Mouse (Mus musculus): ENCODE data around the gene Cdhr3. TPM values are rescaled to one million over a fixed set of nuclear protein-coding genes. Genes with fewer than 3 reads are reported as not detected.
A peak's percentile ranks its signal among the peaks of the same experiment; 100 is the strongest.

Gene Cdhr3
- total and polyA plus RNA-seq, 2 experiments from 2014 or later: 1.2 TPM; not detected in 1

DNA sequence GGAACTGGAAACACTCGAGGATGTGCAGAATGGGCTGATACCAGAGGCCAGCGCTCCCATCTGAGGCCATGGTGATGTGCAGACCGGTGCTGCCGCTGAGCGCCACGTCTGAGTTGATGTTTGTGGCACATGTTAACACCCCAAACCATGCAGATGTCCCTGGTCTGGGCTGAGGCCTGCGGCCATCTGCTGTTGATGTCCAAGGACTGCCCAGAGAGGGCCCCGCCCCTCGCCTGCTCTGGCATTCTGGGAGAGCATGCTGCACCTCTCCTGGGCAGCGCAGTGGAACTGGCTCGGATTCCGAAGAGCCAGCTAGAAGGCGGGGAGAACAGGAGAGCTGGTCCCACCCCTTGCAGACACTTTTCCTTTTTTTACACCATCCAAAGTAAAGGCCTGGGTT lies 64.0 kb downstream of the Cdhr3 start:
- Histone ChIP-seq H3K4me2 (ENCODE audit: low read depth, low read length) (no peak overlapping the region), H3K4me3 (ENCODE audit: low read depth, low read length) (no peak overlapping the region), H3K27ac (ENCODE audit: low read depth) (no peak overlapping the region), H3K27me3 (ENCODE audit: control insufficient read depth, insufficient read depth, low read length) (no peaks in the 10 kb centered on the region), H3K9ac (replicated peaks; ENCODE audit: low read depth, low read length) (no peak overlapping the region), H3K9me3 (replicated peaks; ENCODE audit: control insufficient read depth, low read length) (no peaks in the 10 kb centered on the region), H3K4me1 (ENCODE audit: control insufficient read depth, insufficient read depth) (0 out of 2 replicates have a peak, but pooled peaks cover under 1% of the 10 kb centered on the region), H3K36me3 (replicated peaks; ENCODE audit: control insufficient read depth, insufficient read depth, low read length) (no peaks in the 10 kb centered on the region)
- ATAC-seq (ENCODE audit: insufficient read depth, low read depth) (no peak), DNase-seq (ENCODE audit: low spot score) (no peak)
- WGBS: 64% methylated on average over 13 of the region's 13 CpGs
- no peak for TF ChIP-seq EP300 (IDR thresholded peaks at IDR 0.05; ENCODE audit: low read depth)
- TF ChIP-seq CTCF (IDR thresholded peaks at IDR 0.05; ENCODE audit: low read depth): no peak

- Histone ChIP-seq H3K9me3 (replicated peaks; ENCODE audit: control insufficient read depth, low read length) (no peaks in the 10 kb centered on the region), H3K9ac (replicated peaks; ENCODE audit: low read depth, low read length) (no peak overlapping the region), H3K27ac (ENCODE audit: low read depth) (no peak overlapping the region), H3K4me1 (ENCODE audit: control insufficient read depth, insufficient read depth) (no peaks in the 10 kb centered on the region), H3K4me3 (ENCODE audit: low read depth, low read length) (no peak overlapping the region), H3K36me3 (replicated peaks; ENCODE audit: control insufficient read depth, insufficient read depth, low read length) (no peaks in the 10 kb centered on the region), H3K27me3 (ENCODE audit: control insufficient read depth, insufficient read depth, low read length) (no peaks in the 10 kb centered on the region), H3K4me2 (ENCODE audit: low read depth, low read length) (no peak overlapping the region)
- ATAC-seq (ENCODE audit: insufficient read depth, low read depth): no peak
- WGBS: 63% methylated on average over 10 of the region's 10 CpGs
- no peak for TF ChIP-seq EP300 (IDR thresholded peaks at IDR 0.05; ENCODE audit: low read depth)
- 0 out of 2 replicates have a peak, but pooled peaks have one; percentile 8 for TF ChIP-seq CTCF (IDR thresholded peaks at IDR 0.05; ENCODE audit: low read depth)
- no peak for DNase-seq (ENCODE audit: low spot score)
Observed at GRCm38 (mm10) chr12:33028109-33028691, 64.5 kb downstream of the Cdhr3 start.

DNA sequence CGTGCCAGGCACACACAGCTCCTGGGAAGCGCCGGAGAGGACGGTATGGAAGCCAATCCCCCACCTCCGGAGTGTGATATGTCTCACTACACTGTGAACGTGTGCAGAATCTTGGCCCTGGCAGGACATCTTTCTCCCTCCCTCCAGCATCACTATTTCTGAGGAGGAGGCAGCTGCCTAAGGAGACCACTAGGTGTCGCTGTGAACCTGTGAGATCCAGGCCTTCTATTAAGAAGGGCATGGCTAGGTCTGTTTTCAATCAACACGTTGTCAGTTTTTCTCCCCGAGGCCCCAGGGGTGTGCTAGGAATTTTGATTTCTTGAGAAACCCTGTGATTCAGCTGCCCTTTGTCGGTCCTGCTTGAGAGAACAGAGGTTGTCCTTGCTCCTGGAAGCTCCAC lies 65.6 kb downstream of the Cdhr3 start:
- WGBS: 1% methylated on average over 10 of the region's 10 CpGs
- no peaks in the 10 kb centered on the region for H3K4me1 ChIP-seq (ENCODE audit: control insufficient read depth, insufficient read depth)
- H3K4me2 ChIP-seq (ENCODE audit: low read depth, low read length): no peak overlapping the region
- peak; percentile 82 for ATAC-seq (ENCODE audit: insufficient read depth, low read depth)
- TF ChIP-seq EP300 (IDR thresholded peaks at IDR 0.05; ENCODE audit: low read depth) (no peak), CTCF (IDR thresholded peaks at IDR 0.05; ENCODE audit: low read depth) (peak; percentile 98)
- H3K27ac ChIP-seq (ENCODE audit: low read depth): no peak overlapping the region
- H3K9me3 ChIP-seq (replicated peaks; ENCODE audit: control insufficient read depth, low read length): no peaks in the 10 kb centered on the region
- no peaks in the 10 kb centered on the region for H3K36me3 ChIP-seq (replicated peaks; ENCODE audit: control insufficient read depth, insufficient read depth, low read length)
- no peak overlapping the region for H3K9ac ChIP-seq (replicated peaks; ENCODE audit: low read depth, low read length)
- no peaks in the 10 kb centered on the region for H3K27me3 ChIP-seq (ENCODE audit: control insufficient read depth, insufficient read depth, low read length)
- DNase-seq (ENCODE audit: low spot score): peak; percentile 88
- H3K4me3 ChIP-seq (ENCODE audit: low read depth, low read length): no peak overlapping the region

GRCm38 (mm10) chr12:33024524-33024923 lies 68.2 kb downstream of the Cdhr3 start:
- Histone ChIP-seq H3K36me3 (replicated peaks; ENCODE audit: control insufficient read depth, insufficient read depth, low read length) (no peaks in the 10 kb centered on the region), H3K4me3 (ENCODE audit: low read depth, low read length) (no peak overlapping the region), H3K9me3 (replicated peaks; ENCODE audit: control insufficient read depth, low read length) (no peaks in the 10 kb centered on the region), H3K9ac (replicated peaks; ENCODE audit: low read depth, low read length) (no peak overlapping the region), H3K4me2 (ENCODE audit: low read depth, low read length) (no peak overlapping the region), H3K27me3 (ENCODE audit: control insufficient read depth, insufficient read depth, low read length) (no peaks in the 10 kb centered on the region), H3K4me1 (ENCODE audit: control insufficient read depth, insufficient read depth) (no peaks in the 10 kb centered on the region), H3K27ac (ENCODE audit: low read depth) (no peak overlapping the region)
- 42% methylated on average over 6 of the region's 6 CpGs for WGBS
- no peak for TF ChIP-seq EP300 (IDR thresholded peaks at IDR 0.05; ENCODE audit: low read depth)
- no peak for TF ChIP-seq CTCF (IDR thresholded peaks at IDR 0.05; ENCODE audit: low read depth)
- ATAC-seq (ENCODE audit: insufficient read depth, low read depth): no peak
- DNase-seq (ENCODE audit: low spot score): no peak

GRCm38 (mm10) chr12:33021751-33022150 lies 70.9 kb downstream of the Cdhr3 start:
- H3K9ac ChIP-seq (replicated peaks; ENCODE audit: low read depth, low read length): no peak overlapping the region

GRCm38 (mm10) chr12:33021140-33021539 lies 71.5 kb downstream of the Cdhr3 start:
- Histone ChIP-seq H3K27ac (ENCODE audit: low read depth) (no peak overlapping the region), H3K4me3 (ENCODE audit: low read depth, low read length) (no peak overlapping the region), H3K9ac (replicated peaks; ENCODE audit: low read depth, low read length) (no peak overlapping the region), H3K36me3 (replicated peaks; ENCODE audit: control insufficient read depth, insufficient read depth, low read length) (no peaks in the 10 kb centered on the region), H3K9me3 (replicated peaks; ENCODE audit: control insufficient read depth, low read length) (no peaks in the 10 kb centered on the region), H3K4me1 (ENCODE audit: control insufficient read depth, insufficient read depth) (no peaks in the 10 kb centered on the region), H3K4me2 (ENCODE audit: low read depth, low read length) (no peak overlapping the region), H3K27me3 (ENCODE audit: control insufficient read depth, insufficient read depth, low read length) (no peaks in the 10 kb centered on the region)
- TF ChIP-seq CTCF (IDR thresholded peaks at IDR 0.05; ENCODE audit: low read depth) (no peak), EP300 (IDR thresholded peaks at IDR 0.05; ENCODE audit: low read depth) (no peak)
- 69% methylated on average over 9 of the region's 9 CpGs for WGBS
- ATAC-seq (ENCODE audit: insufficient read depth, low read depth): no peak
- no peak for DNase-seq (ENCODE audit: low spot score)

More at GRCm38 (mm10) chr12:33021751-33022150, 70.9 kb downstream of the Cdhr3 start:
- TF ChIP-seq EP300 (IDR thresholded peaks at IDR 0.05; ENCODE audit: low read depth): no peak
- no peak for TF ChIP-seq CTCF (IDR thresholded peaks at IDR 0.05; ENCODE audit: low read depth)
- no peaks in the 10 kb centered on the region for H3K4me1 ChIP-seq (ENCODE audit: control insufficient read depth, insufficient read depth)
- H3K4me3 ChIP-seq (ENCODE audit: low read depth, low read length): no peak overlapping the region
- no peaks in the 10 kb centered on the region for H3K27me3 ChIP-seq (ENCODE audit: control insufficient read depth, insufficient read depth, low read length)
- no peak overlapping the region for H3K27ac ChIP-seq (ENCODE audit: low read depth)
- no peaks in the 10 kb centered on the region for H3K9me3 ChIP-seq (replicated peaks; ENCODE audit: control insufficient read depth, low read length)
- H3K4me2 ChIP-seq (ENCODE audit: low read depth, low read length): no peak overlapping the region
- no peaks in the 10 kb centered on the region for H3K36me3 ChIP-seq (replicated peaks; ENCODE audit: control insufficient read depth, insufficient read depth, low read length)
- ATAC-seq (ENCODE audit: insufficient read depth, low read depth): no peak
- DNase-seq (ENCODE audit: low spot score): no peak
- 83% methylated on average over 4 of the region's 4 CpGs for WGBS
